Mouse (Mus musculus) layer of hippocampus, adult 8-10 months (tissue): Measurements from ENCODE around the gene Armh1. TPM values are rescaled to one million over a fixed set of nuclear protein-coding genes. Genes with fewer than 3 reads are reported as not detected.
A peak's percentile ranks its signal among the peaks of the same experiment; 100 is the strongest.

Experiments used
- DNase-seq, 2 experiments: peaks; one replicate each; pipeline ENCODE4 v3.0.0; 2022; ENCODE audit warnings: low spot score in 2 of 2
- total RNA-seq, 4 experiments: library from RNA; stranded (reverse); gene quantifications; 2 replicates each; pipeline ENCODE4 v1.2.4; 2022

The Armh1 gene
- under 1 TPM; 0.40 to 0.75 (median 0.59) TPM for total RNA-seq

DNA sequence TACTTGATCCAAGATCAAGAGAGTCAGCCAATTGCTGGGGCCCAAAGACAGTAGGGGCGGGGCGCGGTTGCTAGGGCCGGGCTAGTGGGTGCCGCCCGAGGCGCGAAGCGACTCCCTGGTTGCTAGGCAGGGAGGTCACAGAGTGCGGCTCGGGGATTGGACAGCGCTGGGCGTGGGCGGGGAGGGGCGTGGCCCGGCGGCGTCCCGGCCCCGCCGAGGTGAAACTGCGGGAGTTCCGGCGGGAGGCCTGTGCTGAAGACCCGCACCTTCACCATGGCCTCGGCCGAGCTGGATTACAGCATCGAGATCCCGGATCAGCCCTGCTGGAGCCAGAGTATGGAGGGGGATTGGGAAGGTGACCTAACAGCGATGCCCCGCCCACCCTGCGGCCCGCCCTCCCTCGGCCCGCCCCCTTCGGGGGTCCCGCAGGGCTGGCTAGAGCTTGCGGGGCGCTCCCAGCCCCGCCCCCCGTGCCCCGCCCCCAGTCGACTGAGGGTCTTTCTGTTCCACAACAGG, at the start of gene Armh1, which contains the start of gene Tmem53:
Gene Armh1, minus strand, starts transcription at position 325 of the 516 bp plus-strand sequence.
Gene Tmem53, plus strand, starts transcription at position 151 of the 516 bp plus-strand sequence.
- DNase-seq: peak; percentile 63 to 64

- no peak for DNase-seq
Measured at GRCm38 (mm10) chr4:117299921-117300320, 48.0 kb upstream of the Armh1 start.

DNA sequence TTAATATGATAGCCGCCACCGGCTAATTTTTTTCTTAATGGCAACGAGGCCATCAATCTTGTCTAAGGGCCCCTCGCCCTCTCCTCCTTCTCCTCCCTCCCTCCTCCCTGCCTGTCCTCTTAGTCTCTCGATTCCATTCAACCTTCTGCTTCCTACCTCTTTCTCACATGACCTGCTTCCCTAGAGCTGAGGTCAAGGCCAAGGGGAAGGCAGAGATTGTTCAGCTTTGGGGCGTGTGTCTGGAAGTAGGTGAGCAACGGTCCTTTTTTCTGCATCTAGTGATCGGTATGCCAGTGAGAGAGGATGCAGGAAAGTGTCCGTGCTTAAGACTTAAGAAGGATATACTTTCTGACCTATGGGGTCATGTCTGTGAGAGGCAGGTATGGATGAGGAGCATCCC, 45.9 kb upstream of the Armh1 start:
- DNase-seq: no peak

- no peak for DNase-seq
Measured at GRCm38 (mm10) chr4:117296849-117297593, 45.1 kb upstream of the Armh1 start.

DNA sequence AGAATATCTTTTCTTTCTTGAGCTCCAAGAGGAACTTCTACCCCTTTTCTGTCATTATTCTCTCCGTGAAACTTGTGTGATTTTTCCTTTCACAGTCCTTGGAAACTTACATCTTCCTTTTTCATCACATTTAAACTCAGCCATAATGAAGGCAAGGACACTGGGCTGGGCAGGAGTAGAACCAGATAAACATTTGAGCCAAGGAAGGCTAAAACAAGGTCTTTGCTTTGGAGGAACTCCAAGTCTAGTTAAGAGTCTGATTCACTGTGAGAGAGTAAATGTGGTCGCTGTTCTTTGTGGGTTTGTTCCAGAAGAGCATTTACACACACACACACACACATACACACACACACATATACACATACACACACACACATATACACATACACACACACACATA, 39.8 kb upstream of the Armh1 start:
- DNase-seq: no peak

- peak in 1 of 2 experiments; percentile 66 for DNase-seq
Measured at GRCm38 (mm10) chr4:117288927-117289801, 37.2 kb upstream of the Armh1 start.

DNA sequence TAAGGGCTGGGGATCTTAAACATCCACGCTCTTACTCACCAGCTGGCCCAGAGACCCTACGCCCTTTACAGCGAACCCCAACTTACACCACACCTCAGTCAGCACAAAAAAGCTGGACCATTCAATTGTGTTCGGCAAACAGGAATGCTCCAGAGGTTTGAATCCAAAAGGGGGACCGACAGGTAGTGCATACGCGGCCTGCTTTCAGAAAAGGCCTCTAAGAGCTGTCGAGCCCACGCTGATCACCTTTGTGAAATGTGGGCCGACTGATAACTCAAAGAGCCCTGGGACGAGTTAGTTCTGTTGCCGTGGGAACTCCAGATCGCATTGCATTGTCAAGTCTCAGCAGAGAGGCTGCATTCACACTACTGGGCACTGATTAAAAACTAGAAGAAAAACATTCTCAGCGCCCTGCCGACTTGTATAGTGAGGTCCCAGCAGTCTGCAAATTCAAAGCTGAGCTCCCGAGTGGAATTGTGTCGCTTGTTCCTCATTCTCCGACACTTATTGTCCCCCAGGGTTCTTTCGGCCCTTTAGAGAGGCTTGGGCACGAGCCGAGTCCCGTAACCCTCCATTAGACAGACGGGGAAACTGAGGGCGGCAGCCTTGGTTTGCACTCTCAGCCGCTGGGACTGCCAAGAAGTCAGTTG, 36.5 kb upstream of the Armh1 start:
- DNase-seq: no peak

DNA sequence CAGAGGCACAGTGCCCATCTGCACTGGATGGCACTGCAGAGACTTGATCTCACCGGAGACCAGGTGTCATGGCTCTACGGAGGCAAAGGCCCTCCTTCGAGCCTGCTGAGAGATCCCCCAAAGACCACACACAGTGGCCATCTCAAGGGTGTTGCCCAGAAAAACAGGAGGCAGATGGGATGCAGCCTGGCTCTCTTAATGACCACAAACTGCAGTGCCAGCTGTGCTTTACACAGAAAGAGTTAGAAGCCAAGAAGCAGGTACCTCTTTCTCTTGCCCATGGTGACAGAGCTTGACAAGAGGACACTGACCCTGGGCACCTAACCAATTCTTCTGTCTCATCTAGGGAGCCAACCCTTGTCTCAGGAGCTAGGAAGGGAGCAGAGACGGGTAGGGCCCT, 32.4 kb upstream of the Armh1 start:
- no peak for DNase-seq

DNA sequence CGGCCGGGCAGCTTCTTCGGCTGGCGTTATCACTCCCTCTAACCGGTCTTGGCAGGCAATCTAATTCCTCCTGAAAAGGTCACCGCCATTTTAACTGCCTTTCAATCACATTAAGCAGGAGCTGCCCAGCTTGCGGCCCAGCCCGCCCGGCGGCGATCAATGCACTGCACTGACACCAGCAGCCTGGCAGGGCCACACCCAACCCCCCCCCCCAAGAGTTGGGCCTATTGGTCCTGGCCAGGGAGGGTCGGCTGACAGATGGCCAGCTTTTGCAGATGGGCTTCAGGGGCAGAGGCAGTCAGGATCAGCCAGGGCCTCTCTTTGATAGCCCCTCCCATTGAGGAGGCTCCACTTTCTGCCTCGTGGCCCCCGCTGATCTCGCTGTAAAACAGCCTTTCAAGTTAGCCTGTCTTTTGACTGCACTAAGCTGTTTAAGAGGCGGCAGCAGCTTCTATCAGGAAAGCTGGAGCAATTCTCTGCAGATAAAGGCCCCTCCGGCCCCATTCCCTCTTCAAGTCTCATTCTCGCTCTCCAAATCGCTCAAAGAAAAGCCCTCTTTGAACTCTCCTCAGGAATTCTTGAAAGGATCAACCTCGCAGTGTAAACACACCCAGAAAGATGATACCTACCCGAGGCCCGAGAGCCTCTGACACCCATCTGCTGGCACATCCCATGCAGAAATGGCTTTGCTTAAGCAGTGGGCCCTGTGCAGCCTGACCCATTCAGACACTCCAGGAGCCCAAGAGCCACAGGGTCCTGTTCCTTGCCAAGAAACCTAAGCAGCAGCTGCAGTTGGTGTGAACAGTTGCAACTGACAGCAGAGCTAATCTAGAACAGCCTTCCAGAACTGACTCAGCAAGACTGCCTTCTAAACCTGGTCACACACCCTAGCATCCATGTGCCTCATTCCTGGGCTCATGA, 31.6 kb upstream of the Armh1 start:
- no peak for DNase-seq

DNA sequence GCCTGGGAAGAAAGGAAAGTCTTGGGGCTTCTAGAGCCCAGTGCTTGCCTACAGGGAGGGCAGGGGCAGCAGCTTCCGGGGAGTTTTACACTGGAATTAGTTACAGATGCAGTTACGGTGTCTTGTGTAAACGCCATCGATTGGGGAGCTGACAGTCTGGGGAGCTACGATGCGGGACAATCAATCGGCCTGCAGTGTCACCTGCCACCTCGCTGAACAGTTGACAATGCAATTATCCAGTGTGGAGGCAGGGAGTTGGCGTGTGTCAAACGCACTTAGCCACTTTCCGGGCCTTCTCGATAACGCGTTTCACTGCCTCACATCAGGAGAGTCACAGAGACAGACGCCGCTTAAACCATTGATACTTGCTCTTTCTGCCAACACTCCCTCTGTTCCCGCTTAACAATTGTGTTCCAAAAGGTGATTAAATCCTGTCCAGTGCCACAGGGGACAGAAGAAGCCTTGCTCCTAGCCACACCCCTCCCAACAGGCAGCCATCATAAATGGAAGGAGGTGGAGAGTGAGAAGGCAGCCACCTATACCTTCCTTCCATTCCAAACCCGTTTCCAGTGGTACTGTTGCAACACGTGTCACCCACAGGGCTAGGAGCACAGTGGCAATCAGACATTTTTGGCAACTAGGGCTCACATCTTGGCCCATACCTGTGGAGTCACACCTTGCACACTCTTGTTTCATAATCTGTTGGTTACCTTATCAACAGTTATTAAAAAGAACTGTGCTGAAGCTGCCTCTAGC, 29.3 kb upstream of the Armh1 start:
- no peak for DNase-seq

GRCm38 (mm10) chr4:117280397-117280930, 28.5 kb upstream of the Armh1 start:
- no peak for DNase-seq

DNA sequence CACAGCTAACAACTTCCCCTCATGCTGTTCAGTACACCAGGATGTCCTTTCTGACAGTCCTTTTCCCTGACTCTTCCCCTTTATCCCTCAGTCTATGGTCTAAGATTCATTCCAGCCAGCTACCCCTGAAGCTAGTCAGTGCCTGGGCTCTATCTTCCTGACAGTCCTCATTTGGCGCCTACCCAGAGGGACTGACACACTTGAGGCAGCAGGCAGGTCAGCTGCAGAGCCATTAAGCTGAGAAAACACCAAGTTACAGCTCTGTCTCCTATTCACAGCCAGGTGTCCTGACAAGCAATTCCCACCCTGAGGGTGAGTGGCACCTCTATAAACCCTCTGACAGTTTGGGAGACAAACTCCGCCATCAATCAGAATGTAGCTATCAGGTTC, 27.3 kb upstream of the Armh1 start:
- no peak for DNase-seq

GRCm38 (mm10) chr4:117278381-117279252, 26.7 kb upstream of the Armh1 start:
- no peak for DNase-seq

- DNase-seq: no peak
Measured at GRCm38 (mm10) chr4:117277687-117278086, 25.8 kb upstream of the Armh1 start.

DNA sequence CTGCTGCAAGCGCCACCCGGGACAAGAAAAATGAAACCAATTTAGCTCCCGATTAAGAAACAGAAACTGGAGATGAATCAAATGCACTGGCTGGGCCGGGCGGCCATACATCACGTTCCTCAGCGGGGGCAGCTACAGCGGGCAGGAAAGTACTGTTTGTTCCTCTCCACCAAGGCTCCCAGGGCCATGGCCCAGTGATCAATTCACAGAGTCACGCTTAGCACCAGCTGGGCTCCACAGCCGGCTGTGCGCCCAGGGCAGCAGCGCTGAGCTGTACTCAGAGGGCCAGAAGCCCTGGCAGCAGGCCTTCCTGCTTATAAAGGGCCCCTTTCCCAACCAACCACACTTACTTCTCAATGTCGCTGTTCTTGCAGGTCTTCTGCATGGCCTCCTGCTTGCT, 25.1 kb upstream of the Armh1 start:
- DNase-seq: peak in 1 of 2 experiments; percentile 46

GRCm38 (mm10) chr4:117276281-117276711, 24.4 kb upstream of the Armh1 start:
- no peak for DNase-seq

DNA sequence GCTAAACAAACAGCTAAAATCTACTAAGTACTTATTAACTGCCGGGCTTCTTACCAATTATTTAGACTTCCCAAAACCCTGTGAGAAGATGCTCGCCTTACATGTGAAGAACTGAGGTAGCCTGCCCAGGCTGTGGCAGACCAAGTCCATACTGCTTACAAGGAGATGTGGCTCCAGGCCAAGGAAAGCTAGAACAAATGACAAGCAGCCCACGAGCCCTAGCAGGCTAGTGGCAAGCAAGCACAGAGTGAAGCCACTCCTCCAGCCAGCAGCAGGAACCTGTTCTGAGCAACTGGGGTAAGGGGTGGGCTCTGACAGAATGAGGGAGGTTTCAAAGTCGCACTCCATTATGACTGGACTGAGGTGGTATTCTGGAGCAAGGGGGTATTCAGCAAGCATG, 22.8 kb upstream of the Armh1 start:
- DNase-seq: no peak

DNA sequence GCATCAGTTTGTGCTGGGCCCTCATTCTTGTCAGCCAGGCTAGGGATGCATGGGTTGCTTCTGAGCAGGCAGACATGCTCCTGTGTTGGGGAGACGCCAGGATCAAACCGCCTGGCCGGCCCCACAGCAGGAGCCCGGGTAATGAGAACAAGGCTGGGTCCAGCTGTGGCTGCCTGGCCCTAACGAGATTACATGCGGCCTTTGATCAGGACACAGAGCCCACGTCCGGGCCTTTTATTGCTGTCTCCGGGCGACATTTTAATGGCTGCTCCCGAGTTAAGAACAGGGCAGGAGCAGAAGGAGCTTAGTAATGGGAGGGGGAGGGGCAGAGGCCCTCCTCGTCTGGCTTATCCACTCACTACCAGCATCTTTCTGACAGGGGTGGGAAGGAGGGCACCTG, 20.5 kb upstream of the Armh1 start:
- no peak for DNase-seq

- peak in 1 of 2 experiments; percentile 81 for DNase-seq
Measured at GRCm38 (mm10) chr4:117270278-117270677, 18.4 kb upstream of the Armh1 start.
